Mouse (Mus musculus): Measurements from ENCODE around the gene Dnmt3l.
"Not testable (repeated sequence)": the region's sequence is repeated elsewhere in the genome, so short reads cannot be mapped to it uniquely, and the experiment has no call there.

GRCm38 (mm10) chr10:78019984-78020383, 21.8 kb upstream of the Dnmt3l start:
- not testable (repeated sequence) for TF ChIP-seq GATA1 (IDR thresholded peaks at IDR 0.05; ENCODE audit: borderline replicate concordance, low read length); CTCF (IDR thresholded peaks at IDR 0.05; ENCODE audit: low read depth, low read length); TAL1 (conservative IDR thresholded peaks at IDR 0.05; ENCODE audit: low read depth, low read length); POLR2AphosphoS5 (IDR thresholded peaks at IDR 0.05; ENCODE audit: insufficient replicate concordance, low read depth, low read length)

Data from G1E (cell line).